Mouse (Mus musculus) embryonic facial prominence, embryonic 13.5 days (tissue): ENCODE measurements around the gene Srp68. TPM values are rescaled to one million over a fixed set of nuclear protein-coding genes. Genes with fewer than 3 reads are reported as not detected.

ENCODE experiments used
- ATAC-seq: fragments of 200-750 bp; cut with Nextera tagmentation; 2 replicates; pipeline ENCODE4 v1.8.0; 2017; ENCODE audit warnings: low read depth; ENCODE audit not compliant: insufficient number of reproducible peaks, insufficient read depth, low FRiP score, low TSS enrichment
- H3K27ac ChIP-seq: fragments of 300-500 bp; sonication (generic); 2 replicates; pipeline ENCODE4 v1.5.1; 2015; ENCODE audit warnings: moderate library complexity, mild to moderate bottlenecking, inconsistent platforms
- H3K27me3 ChIP-seq: fragments of 300-500 bp; sonication (generic); 2 replicates; pipeline ENCODE4 v1.6.1; 2015; ENCODE audit warnings: mild to moderate bottlenecking, inconsistent platforms
- H3K36me3 ChIP-seq: fragments of 300-500 bp; sonication (generic); 2 replicates; pipeline ENCODE4 v1.6.1; 2015; ENCODE audit warnings: mild to moderate bottlenecking, inconsistent platforms
- H3K4me1 ChIP-seq: fragments of 300-500 bp; sonication (generic); 2 replicates; pipeline ENCODE4 v1.6.1; 2015; ENCODE audit warnings: inconsistent platforms
- H3K4me2 ChIP-seq: fragments of 300-500 bp; sonication (generic); 2 replicates; pipeline ENCODE4 v1.6.1; 2015; ENCODE audit warnings: moderate library complexity, mild to moderate bottlenecking, inconsistent platforms
- H3K4me3 ChIP-seq: fragments of 300-500 bp; sonication (generic); 2 replicates; pipeline ENCODE4 v1.5.1; 2015; ENCODE audit warnings: mild to moderate bottlenecking, inconsistent platforms
- H3K9ac ChIP-seq: fragments of 300-500 bp; sonication (generic); 2 replicates; pipeline ENCODE4 v1.6.1; 2015; ENCODE audit warnings: mild to moderate bottlenecking, inconsistent platforms
- H3K9me3 ChIP-seq: fragments of 300-500 bp; sonication (generic); 2 replicates; pipeline ENCODE4 v1.6.1; 2016; ENCODE audit warnings: inconsistent platforms
- WGBS: fragments of 180-500 bp; shearing (Covaris S2); methylation state at CpG from one replicate; pipeline ENCODE4 v1.1.7; 2015; ENCODE audit warnings: mixed read lengths; 5-methylcytosine and 5-hydroxymethylcytosine counted together
- polyA plus RNA-seq: library from polyadenylated mRNA; unstranded; fragments of >200 nt; fragmentation: Nextera tagmentation; extraction: Ambion mirVana; gene quantifications from 2 replicates; pipeline ENCODE4 v1.2.1, GENCODE M21; 2015

Gene Srp68
- 95.2 and 97.5 TPM in 2 replicates for polyA plus RNA-seq

- Histone ChIP-seq H3K9me3 (no peaks in the 10 kb centered on the region), H3K27me3 (no peaks in the 10 kb centered on the region), H3K4me3 (peak within 1 kb of the TSS; percentile 99), H3K27ac (peak within 1 kb of the TSS; percentile 91), H3K36me3 (peaks cover 27% of the 10 kb centered on the region), H3K9ac (peak within 1 kb of the TSS; percentile 98), H3K4me2 (peak within 1 kb of the TSS; percentile 65), H3K4me1 (peaks cover 34% of the 10 kb centered on the region)
- peak; percentile 97 for ATAC-seq
- WGBS: 3% methylated on average over 32 of the region's 32 CpGs
Measured at GRCm38 (mm10) chr11:116274045-116274666, at the start of gene Srp68. Gene Srp68, minus strand, starts transcription at chr11:116274217.

- Histone ChIP-seq H3K4me1 (peaks cover 9% of the 10 kb centered on the region), H3K9me3 (no peaks in the 10 kb centered on the region), H3K27me3 (peaks cover 8% of the 10 kb centered on the region; the same call in 1 of the 2 replicates), H3K4me3 (peak overlapping the region; percentile 49), H3K36me3 (no peaks in the 10 kb centered on the region), H3K4me2 (peak overlapping the region; percentile 98), H3K9ac (peak overlapping the region; percentile 81), H3K27ac (no peak overlapping the region)
- peak; percentile 45; the same call in 1 of the 2 replicates for ATAC-seq
- 2% methylated on average over 41 of the region's 41 CpGs for WGBS
Measured at GRCm38 (mm10) chr11:116318719-116319659, 45.0 kb upstream of the Srp68 start.

- no peak for ATAC-seq
- no peak overlapping the region for H3K4me3 ChIP-seq
- WGBS: 44% methylated on average over 8 of the region's 8 CpGs
- 0 out of 2 replicates have a peak, but pooled peaks cover 3% of the 10 kb centered on the region for H3K27me3 ChIP-seq
- no peak overlapping the region for H3K9ac ChIP-seq
- no peak overlapping the region for H3K4me2 ChIP-seq
- peaks cover 4% of the 10 kb centered on the region; the same call in 1 of the 2 replicates for H3K4me1 ChIP-seq
- no peaks in the 10 kb centered on the region for H3K9me3 ChIP-seq
- H3K27ac ChIP-seq: no peak overlapping the region
- no peaks in the 10 kb centered on the region for H3K36me3 ChIP-seq
Measured at GRCm38 (mm10) chr11:116312359-116312758, 38.3 kb upstream of the Srp68 start.

GRCm38 (mm10) chr11:116311169-116311568, 37.2 kb upstream of the Srp68 start:
- Histone ChIP-seq H3K27ac (no peak overlapping the region), H3K27me3 (0 out of 2 replicates have a peak, but pooled peaks cover 3% of the 10 kb centered on the region), H3K36me3 (no peaks in the 10 kb centered on the region), H3K4me3 (no peak overlapping the region), H3K9me3 (no peaks in the 10 kb centered on the region), H3K9ac (no peak overlapping the region), H3K4me1 (peaks cover 9% of the 10 kb centered on the region), H3K4me2 (no peak overlapping the region)
- no peak for ATAC-seq
- 51% methylated on average over 8 of the region's 8 CpGs for WGBS

- 74% methylated on average over 3 of the region's 3 CpGs for WGBS
- Histone ChIP-seq H3K9ac (no peak overlapping the region), H3K4me2 (no peak overlapping the region), H3K27me3 (0 out of 2 replicates have a peak, but pooled peaks cover 3% of the 10 kb centered on the region), H3K36me3 (peaks cover 6% of the 10 kb centered on the region), H3K27ac (no peak overlapping the region), H3K9me3 (no peaks in the 10 kb centered on the region), H3K4me3 (no peak overlapping the region), H3K4me1 (peaks cover 14% of the 10 kb centered on the region)
- ATAC-seq: no peak
Measured at GRCm38 (mm10) chr11:116309601-116310000, 35.6 kb upstream of the Srp68 start.

- Histone ChIP-seq H3K4me3 (no peak overlapping the region), H3K9ac (no peak overlapping the region), H3K4me1 (peaks cover 14% of the 10 kb centered on the region), H3K9me3 (no peaks in the 10 kb centered on the region), H3K27ac (no peak overlapping the region), H3K27me3 (0 out of 2 replicates have a peak, but pooled peaks cover 3% of the 10 kb centered on the region), H3K36me3 (peaks cover 22% of the 10 kb centered on the region), H3K4me2 (no peak overlapping the region)
- no peak for ATAC-seq
- 79% methylated on average over 12 of the region's 12 CpGs for WGBS
Measured at GRCm38 (mm10) chr11:116307762-116308531, 33.9 kb upstream of the Srp68 start.

GRCm38 (mm10) chr11:116307019-116307725, 33.2 kb upstream of the Srp68 start, which contains the start of gene Exoc7:
Gene Exoc7, minus strand, starts transcription at chr11:116307233.
- peak within 1 kb of the TSS; percentile 88 for H3K9ac ChIP-seq
- H3K4me2 ChIP-seq: peak within 1 kb of the TSS; percentile 91
- H3K27me3 ChIP-seq: 0 out of 2 replicates have a peak, but pooled peaks cover 3% of the 10 kb centered on the region
- H3K4me1 ChIP-seq: peaks cover 11% of the 10 kb centered on the region
- peak; percentile 39; the same call in 1 of the 2 replicates for ATAC-seq
- H3K36me3 ChIP-seq: peaks cover 30% of the 10 kb centered on the region
- H3K27ac ChIP-seq: 0 out of 2 replicates have a peak within 1 kb of the TSS, but pooled peaks have one; percentile 28
- H3K4me3 ChIP-seq: peak within 1 kb of the TSS; percentile 86
- H3K9me3 ChIP-seq: no peaks in the 10 kb centered on the region
- WGBS: 76% methylated on average over 10 of the region's 10 CpGs

GRCm38 (mm10) chr11:116306126-116306982, 32.3 kb upstream of the Srp68 start:
- Histone ChIP-seq H3K4me3 (peak overlapping the region; percentile 86), H3K4me1 (peaks cover 11% of the 10 kb centered on the region), H3K27me3 (0 out of 2 replicates have a peak, but pooled peaks cover 3% of the 10 kb centered on the region), H3K36me3 (peaks cover 38% of the 10 kb centered on the region), H3K9me3 (no peaks in the 10 kb centered on the region), H3K27ac (0 out of 2 replicates have a peak overlapping the region, but pooled peaks have one; percentile 28), H3K4me2 (peak overlapping the region; percentile 91), H3K9ac (peak overlapping the region; percentile 88)
- ATAC-seq: peak; percentile 88
- WGBS: 2% methylated on average over 51 of the region's 53 CpGs

GRCm38 (mm10) chr11:116305423-116305822, 31.4 kb upstream of the Srp68 start:
- Histone ChIP-seq H3K9me3 (no peaks in the 10 kb centered on the region), H3K36me3 (peaks cover 48% of the 10 kb centered on the region), H3K4me2 (peak overlapping the region; percentile 91), H3K4me3 (peak overlapping the region; percentile 86), H3K9ac (peak overlapping the region; percentile 88; the same call in 1 of the 2 replicates), H3K4me1 (peaks cover 11% of the 10 kb centered on the region), H3K27ac (no peak overlapping the region), H3K27me3 (0 out of 2 replicates have a peak, but pooled peaks cover 3% of the 10 kb centered on the region)
- no peak for ATAC-seq
- WGBS: 96% methylated on average over 2 of the region's 2 CpGs

- no peak for ATAC-seq
- Histone ChIP-seq H3K36me3 (peaks cover 97% of the 10 kb centered on the region), H3K4me2 (no peak overlapping the region), H3K27me3 (no peaks in the 10 kb centered on the region), H3K4me1 (no peaks in the 10 kb centered on the region), H3K9ac (0 out of 2 replicates have a peak overlapping the region, but pooled peaks have one; percentile 6), H3K4me3 (no peak overlapping the region), H3K9me3 (no peaks in the 10 kb centered on the region), H3K27ac (no peak overlapping the region)
- 93% methylated on average over 6 of the region's 6 CpGs for WGBS
Measured at GRCm38 (mm10) chr11:116298621-116299020, 24.6 kb upstream of the Srp68 start.
